Mouse (Mus musculus): ENCODE data around the gene Sh3bp5l.

GRCm38 (mm10) chr11:58329906-58330275 is 633 bp upstream of the Sh3bp5l start:
- TF ChIP-seq CTCF (IDR thresholded peaks at IDR 0.05; ENCODE audit: low read depth) = no peak
- TF ChIP-seq EP300 (IDR thresholded peaks at IDR 0.05; ENCODE audit: low read depth) = no peak
